ENCODE assay signal across 18 mouse cellular contexts in the genomic region with DNA sequence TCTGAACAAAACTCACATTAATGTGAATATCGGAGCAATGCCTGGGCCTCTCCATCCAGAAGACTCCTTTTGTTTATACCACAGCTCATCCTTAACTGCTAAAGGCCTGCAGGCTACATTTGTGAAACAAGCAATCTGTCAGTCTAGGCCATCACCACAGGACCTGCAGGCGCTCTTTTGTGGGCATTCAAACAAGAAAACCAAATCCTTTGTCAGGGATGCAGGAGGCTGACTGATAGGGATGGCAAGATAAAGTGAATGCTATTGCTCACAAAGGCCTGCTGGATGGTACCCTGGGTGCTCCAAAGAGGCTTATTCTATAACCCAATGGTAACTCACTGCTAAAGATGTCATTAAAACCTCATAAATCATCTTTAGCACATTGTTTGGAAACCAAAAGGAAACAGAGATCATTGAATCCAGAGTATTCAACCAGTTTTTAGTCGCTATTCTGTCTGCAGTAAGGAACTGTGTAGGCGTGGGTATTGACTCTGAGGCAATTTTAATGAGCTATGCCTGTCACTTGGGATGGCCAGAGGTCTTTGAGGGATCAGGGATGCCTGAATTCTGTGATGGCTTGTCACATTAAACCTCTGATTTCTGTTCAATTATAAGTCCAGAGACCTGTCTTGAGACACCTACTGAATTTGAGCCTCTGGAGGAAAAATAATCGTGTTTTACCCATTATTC.
A peak's percentile ranks its signal among the peaks of the same experiment; 100 is the strongest.
DNase-seq lines count a peak whose midpoint lies in the region; ATAC-seq lines count a peak whose summit lies in the region.
"Had no signal": no experiment of that assay in that cellular context is flagged by ENCODE, and none has a peak within 500 bp of the region (broad histone marks: within the 10 kb centered on the region; RNA-seq: fewer than 3 reads in every experiment).

No protein-coding gene starts in this region.

- H3K9ac ChIP-seq in forebrain, embryonic 13.5 days, result no peak overlapping the region
- H3K9ac ChIP-seq in forebrain, embryonic 15.5 days (replicated peaks), result no peak overlapping the region
- no peak overlapping the region for H3K9ac ChIP-seq in hindbrain, embryonic 11.5 days (ENCODE audit: low read depth, low read length)
- H3K9ac ChIP-seq in midbrain, embryonic 13.5 days (replicated peaks), result no peak overlapping the region
- H3K9ac ChIP-seq: liver, embryonic 12.5 days; stomach, embryonic 15.5 days had no signal

- no peaks in the 10 kb centered on the region for H3K4me1 ChIP-seq in forebrain, embryonic 13.5 days
- no peaks in the 10 kb centered on the region for H3K4me1 ChIP-seq in forebrain, embryonic 15.5 days
- H3K4me1 ChIP-seq in hindbrain, embryonic 11.5 days (replicated peaks; ENCODE audit: control insufficient read depth, insufficient read depth, low read length), result no peaks in the 10 kb centered on the region
- no peaks in the 10 kb centered on the region for H3K4me1 ChIP-seq in midbrain, embryonic 13.5 days (replicated peaks)
- H3K4me1 ChIP-seq: liver, embryonic 12.5 days; stomach, embryonic 15.5 days had no signal

- peak; percentile 38 for DNase-seq in hindbrain, embryonic 11.5 days (ENCODE audit: low spot score)
- peak; percentile 27 for DNase-seq in retina, postnatal 1 day
- DNase-seq in adrenal gland, postnatal 36 days, result no peak
- DNase-seq in gastrocnemius, adult 18-20 months (ENCODE audit: low spot score), result no peak
- DNase-seq: adrenal gland, adult 2 months; cerebellum, postnatal 36 days; gastrocnemius, adult 2 months; heart, adult 2 months; heart, postnatal 10 days; kidney, postnatal 10 days; right cerebral cortex, postnatal 4 days; thymus, postnatal 36 days had no signal

- ATAC-seq in forebrain, embryonic 13.5 days, result peak; percentile 38; the same call in 1 of the 2 replicates
- ATAC-seq in forebrain, embryonic 15.5 days (replicated peaks), result no peak
- peak; percentile 96 for ATAC-seq in hindbrain, embryonic 11.5 days (ENCODE audit: low FRiP score)
- ATAC-seq in midbrain, embryonic 13.5 days, result peak; percentile 90
- ATAC-seq: liver, embryonic 12.5 days; lung, postnatal 0 days had no signal

- H3K27ac ChIP-seq in forebrain, embryonic 13.5 days, result no peak overlapping the region
- no peak overlapping the region for H3K27ac ChIP-seq in forebrain, embryonic 15.5 days (replicated peaks)
- no peak overlapping the region for H3K27ac ChIP-seq in hindbrain, embryonic 11.5 days (ENCODE audit: low read depth, low read length)
- H3K27ac ChIP-seq in midbrain, embryonic 13.5 days, result peak overlapping the region; percentile 58; the same call in 1 of the 2 replicates
- H3K27ac ChIP-seq: gastrocnemius, adult 2 months; heart, adult 2 months; liver, embryonic 12.5 days; stomach, embryonic 15.5 days had no signal

- H3K4me2 ChIP-seq in forebrain, embryonic 13.5 days, result no peak overlapping the region
- H3K4me2 ChIP-seq in forebrain, embryonic 15.5 days (replicated peaks), result no peak overlapping the region
- no peak overlapping the region for H3K4me2 ChIP-seq in hindbrain, embryonic 11.5 days (replicated peaks; ENCODE audit: low read depth, low read length)
- H3K4me2 ChIP-seq in midbrain, embryonic 13.5 days (replicated peaks), result no peak overlapping the region
- H3K4me2 ChIP-seq: liver, embryonic 12.5 days; stomach, embryonic 15.5 days had no signal

- H3K36me3 ChIP-seq in forebrain, embryonic 13.5 days (ENCODE audit: poor library complexity, severe bottlenecking), result no peaks in the 10 kb centered on the region
- H3K36me3 ChIP-seq in forebrain, embryonic 15.5 days, result no peaks in the 10 kb centered on the region
- no peaks in the 10 kb centered on the region for H3K36me3 ChIP-seq in hindbrain, embryonic 11.5 days (ENCODE audit: control insufficient read depth, insufficient read depth, low read length)
- H3K36me3 ChIP-seq in midbrain, embryonic 13.5 days, result no peaks in the 10 kb centered on the region
- H3K36me3 ChIP-seq: liver, embryonic 12.5 days; stomach, embryonic 15.5 days had no signal

- no peak overlapping the region for H3K4me3 ChIP-seq in forebrain, embryonic 13.5 days
- H3K4me3 ChIP-seq in forebrain, embryonic 15.5 days, result no peak overlapping the region
- no peak overlapping the region for H3K4me3 ChIP-seq in hindbrain, embryonic 11.5 days (ENCODE audit: low read depth, low read length)
- no peak overlapping the region for H3K4me3 ChIP-seq in midbrain, embryonic 13.5 days (replicated peaks)
- H3K4me3 ChIP-seq: gastrocnemius, adult 2 months; heart, adult 2 months; liver, embryonic 12.5 days; stomach, embryonic 15.5 days had no signal

- no peaks in the 10 kb centered on the region for H3K9me3 ChIP-seq in forebrain, embryonic 13.5 days (replicated peaks)
- no peaks in the 10 kb centered on the region for H3K9me3 ChIP-seq in forebrain, embryonic 15.5 days
- no peaks in the 10 kb centered on the region for H3K9me3 ChIP-seq in hindbrain, embryonic 11.5 days (ENCODE audit: control insufficient read depth, low read length)
- H3K9me3 ChIP-seq in midbrain, embryonic 13.5 days, result no peaks in the 10 kb centered on the region
- H3K9me3 ChIP-seq: liver, embryonic 12.5 days; stomach, embryonic 15.5 days had no signal

- WGBS in forebrain, embryonic 13.5 days, result 22% methylated on average over 5 of the region's 5 CpGs
- 28% methylated on average over 5 of the region's 5 CpGs for WGBS in forebrain, embryonic 15.5 days
- WGBS in hindbrain, embryonic 11.5 days, result 28% methylated on average over 5 of the region's 5 CpGs
- 25% methylated on average over 5 of the region's 5 CpGs for WGBS in midbrain, embryonic 13.5 days

- H3K27me3 ChIP-seq in forebrain, embryonic 13.5 days, result peaks cover 6% of the 10 kb centered on the region; the same call in 1 of the 2 replicates
- H3K27me3 ChIP-seq in forebrain, embryonic 15.5 days, result no peaks in the 10 kb centered on the region
- peaks cover 10% of the 10 kb centered on the region for H3K27me3 ChIP-seq in hindbrain, embryonic 11.5 days (ENCODE audit: control insufficient read depth, insufficient read depth, low read length)
- peaks cover 52% of the 10 kb centered on the region; the same call in 1 of the 2 replicates for H3K27me3 ChIP-seq in midbrain, embryonic 13.5 days
- H3K27me3 ChIP-seq: liver, embryonic 12.5 days had no signal

Comparison
In these comparisons a context has a peak if more than half of its experiments do, and no peak if none do; other contexts are left out.
1. DNase-seq: peak in hindbrain, embryonic 11.5 days (single experiment) and retina, postnatal 1 day (single experiment); none in adrenal gland, postnatal 36 days (0 of 2) and gastrocnemius, adult 18-20 months (single experiment).